Mouse (Mus musculus): Measurements from ENCODE around the gene Psma7.

- TF ChIP-seq USF1 (IDR thresholded peaks at IDR 0.05; ENCODE audit: low read depth): no peak
- no peak for TF ChIP-seq CTCF (IDR thresholded peaks at IDR 0.05; ENCODE audit: control insufficient read depth, insufficient read depth, insufficient read length)
- TF ChIP-seq MAX (IDR thresholded peaks at IDR 0.05): no peak
Observed at GRCm38 (mm10) chr2:180084565-180084964, 42.3 kb upstream of the Psma7 start.
